Mouse (Mus musculus) embryonic facial prominence, embryonic 15.5 days (tissue): ENCODE data around the gene Acsbg1. TPM values are rescaled to one million over a fixed set of nuclear protein-coding genes. Genes with fewer than 3 reads are reported as not detected.
A peak's percentile ranks its signal among the peaks of the same experiment; 100 is the strongest.

Experiments
- ATAC-seq: fragments of 200-750 bp; cut with Nextera tagmentation; 2 replicates; pipeline ENCODE4 v1.8.0; 2017; ENCODE audit warnings: low read depth, moderate TSS enrichment; ENCODE audit not compliant: insufficient number of reproducible peaks, low FRiP score, low TSS enrichment
- H3K27ac ChIP-seq: fragments of 300-500 bp; sonication (generic); replicated peaks from 2 replicates; pipeline ENCODE4 v1.5.1; 2015; ENCODE audit warnings: mild to moderate bottlenecking, inconsistent platforms
- H3K27me3 ChIP-seq: fragments of 300-500 bp; sonication (generic); 2 replicates; pipeline ENCODE4 v1.6.1; 2015; ENCODE audit warnings: inconsistent platforms
- H3K36me3 ChIP-seq: fragments of 300-500 bp; sonication (generic); 2 replicates; pipeline ENCODE4 v1.6.1; 2015; ENCODE audit warnings: mild to moderate bottlenecking, inconsistent platforms
- H3K4me1 ChIP-seq: fragments of 300-500 bp; sonication (generic); 2 replicates; pipeline ENCODE4 v1.6.1; 2015; ENCODE audit warnings: inconsistent platforms
- H3K4me2 ChIP-seq: fragments of 300-500 bp; sonication (generic); replicated peaks from 2 replicates; pipeline ENCODE4 v1.6.1; 2015; ENCODE audit warnings: mild to moderate bottlenecking, inconsistent platforms
- H3K4me3 ChIP-seq: fragments of 300-500 bp; sonication (generic); replicated peaks from 2 replicates; pipeline ENCODE4 v1.5.1; 2015; ENCODE audit warnings: mild to moderate bottlenecking, inconsistent platforms
- H3K9ac ChIP-seq: fragments of 300-500 bp; sonication (generic); 2 replicates; pipeline ENCODE4 v1.6.1; 2015; ENCODE audit warnings: inconsistent platforms
- H3K9me3 ChIP-seq: fragments of 300-500 bp; sonication (generic); replicated peaks from 2 replicates; pipeline ENCODE4 v1.6.1; 2016; ENCODE audit warnings: inconsistent platforms
- WGBS: fragments of 180-500 bp; shearing (Covaris S2); methylation state at CpG from one replicate; pipeline ENCODE4 v1.1.7; 2015; 5-methylcytosine and 5-hydroxymethylcytosine counted together
- polyA plus RNA-seq: library from polyadenylated mRNA; unstranded; fragments of >200 nt; fragmentation: Nextera tagmentation; extraction: Ambion mirVana; gene quantifications from 2 replicates; pipeline ENCODE4 v1.2.1, GENCODE M21; 2015

Gene Acsbg1
- polyA plus RNA-seq, 1 experiment from 2014 or later = 9.0 TPM

DNA sequence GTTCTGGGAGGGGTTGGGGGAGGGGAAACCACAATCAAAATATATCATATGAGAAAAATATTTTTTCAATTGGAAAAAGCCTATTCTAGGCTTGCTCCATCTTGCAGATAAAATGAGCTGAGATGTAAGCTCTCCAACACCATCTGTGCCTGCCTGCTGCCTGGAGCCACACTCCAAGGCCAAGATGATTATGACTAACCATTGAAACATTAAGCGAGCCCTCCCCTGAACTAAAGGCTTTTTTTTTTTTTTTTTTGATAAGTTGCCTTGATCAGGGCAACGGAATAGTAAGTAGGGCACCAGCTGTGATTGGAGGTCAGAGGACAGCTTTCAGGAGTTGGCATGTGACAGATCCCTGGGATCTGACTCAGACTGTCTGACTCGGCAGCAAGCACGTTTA is 6.8 kb upstream of the Acsbg1 start:
- no peaks in the 10 kb centered on the region for H3K36me3 ChIP-seq
- 60% methylated on average over 4 of the region's 4 CpGs for WGBS

GRCm38 (mm10) chr9:54666116-54666515 is 4.4 kb upstream of the Acsbg1 start:
- H3K9me3 ChIP-seq = no peaks in the 10 kb centered on the region
- no peak overlapping the region for H3K9ac ChIP-seq
- H3K36me3 ChIP-seq = no peaks in the 10 kb centered on the region
- H3K4me3 ChIP-seq = no peak overlapping the region
- WGBS = 96% methylated on average over 3 of the region's 3 CpGs
- H3K4me2 ChIP-seq = no peak overlapping the region
- ATAC-seq = no peak
- H3K27ac ChIP-seq = no peak overlapping the region
- H3K4me1 ChIP-seq = peaks cover 9% of the 10 kb centered on the region; the same call in 1 of the 2 replicates
- H3K27me3 ChIP-seq = no peaks in the 10 kb centered on the region

More for the DNA sequence above, 6.8 kb upstream of the Acsbg1 start:
- H3K4me1 ChIP-seq = no peaks in the 10 kb centered on the region
- no peak overlapping the region for H3K9ac ChIP-seq
- no peaks in the 10 kb centered on the region for H3K27me3 ChIP-seq
- H3K9me3 ChIP-seq = no peaks in the 10 kb centered on the region
- no peak overlapping the region for H3K27ac ChIP-seq
- no peak overlapping the region for H3K4me3 ChIP-seq
- no peak overlapping the region for H3K4me2 ChIP-seq
- no peak for ATAC-seq

GRCm38 (mm10) chr9:54664358-54664757 is 2.7 kb upstream of the Acsbg1 start:
- no peak for ATAC-seq
- Histone ChIP-seq H3K27ac (no peak overlapping the region), H3K9me3 (no peaks in the 10 kb centered on the region), H3K36me3 (no peaks in the 10 kb centered on the region), H3K9ac (no peak overlapping the region), H3K4me3 (no peak overlapping the region), H3K27me3 (no peaks in the 10 kb centered on the region), H3K4me1 (peaks cover 9% of the 10 kb centered on the region; the same call in 1 of the 2 replicates), H3K4me2 (no peak overlapping the region)
- WGBS = 72% methylated on average over 9 of the region's 9 CpGs

DNA sequence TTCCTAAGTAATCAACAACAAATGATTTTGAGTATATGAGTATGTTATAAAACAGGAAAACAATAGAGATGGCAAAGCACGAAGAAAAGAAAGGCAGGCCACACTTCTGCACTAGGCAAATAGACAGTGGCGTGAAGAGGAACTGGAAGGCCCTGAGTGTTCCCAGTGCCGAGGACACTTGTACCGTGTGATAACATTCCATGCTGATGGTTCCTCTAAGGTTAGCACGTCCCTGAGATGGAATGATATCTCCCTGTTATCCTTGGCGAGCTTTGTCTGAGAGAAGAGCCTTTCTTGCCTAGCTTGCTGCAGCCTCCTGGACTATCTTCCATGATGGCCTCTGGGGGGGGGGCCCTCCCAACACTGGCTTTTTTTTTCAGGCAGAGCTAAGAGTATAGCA is 2.9 kb downstream of the Acsbg1 start:
- H3K9ac ChIP-seq = no peak overlapping the region
- no peak overlapping the region for H3K4me3 ChIP-seq
- no peak overlapping the region for H3K4me2 ChIP-seq
- H3K27me3 ChIP-seq = no peaks in the 10 kb centered on the region
- ATAC-seq = no peak
- H3K36me3 ChIP-seq = no peaks in the 10 kb centered on the region
- H3K9me3 ChIP-seq = no peaks in the 10 kb centered on the region
- 85% methylated on average over 6 of the region's 6 CpGs for WGBS
- no peak overlapping the region for H3K27ac ChIP-seq
- peaks cover 9% of the 10 kb centered on the region; the same call in 1 of the 2 replicates for H3K4me1 ChIP-seq

GRCm38 (mm10) chr9:54656402-54656801 is 5.3 kb downstream of the Acsbg1 start:
- Histone ChIP-seq H3K9ac (no peak overlapping the region), H3K9me3 (no peaks in the 10 kb centered on the region), H3K4me3 (no peak overlapping the region), H3K27ac (no peak overlapping the region), H3K36me3 (no peaks in the 10 kb centered on the region), H3K4me1 (peaks cover 1% of the 10 kb centered on the region; the same call in 1 of the 2 replicates), H3K4me2 (no peak overlapping the region), H3K27me3 (no peaks in the 10 kb centered on the region)
- no peak for ATAC-seq
- whole genome bisulfite sequencing = 80% methylated on average over 6 of the region's 6 CpGs

DNA sequence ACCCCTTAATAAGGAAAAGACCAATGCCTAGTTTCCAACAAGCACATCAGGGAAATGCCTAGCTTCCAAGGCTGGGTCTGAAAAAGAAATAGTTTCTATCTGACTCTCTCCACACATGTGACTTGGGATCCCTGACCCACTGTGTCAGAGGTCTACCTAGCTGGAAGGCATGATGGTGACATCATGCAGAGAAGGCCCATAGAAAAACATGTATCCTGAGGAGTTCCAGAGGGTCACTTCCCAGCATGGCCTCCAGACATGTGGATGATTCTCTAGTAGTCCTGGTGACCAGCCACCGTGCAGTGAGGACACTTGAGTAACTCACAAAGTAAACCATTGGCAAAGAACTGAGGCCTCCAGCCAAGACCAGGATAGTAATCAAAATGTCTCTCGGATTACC is 5.8 kb downstream of the Acsbg1 start:
- no peak overlapping the region for H3K9ac ChIP-seq
- no peak overlapping the region for H3K27ac ChIP-seq
- no peaks in the 10 kb centered on the region for H3K27me3 ChIP-seq
- no peaks in the 10 kb centered on the region for H3K36me3 ChIP-seq
- WGBS = 72% methylated on average over 2 of the region's 2 CpGs
- H3K4me1 ChIP-seq = no peaks in the 10 kb centered on the region
- H3K4me2 ChIP-seq = no peak overlapping the region
- no peak for ATAC-seq
- H3K4me3 ChIP-seq = no peak overlapping the region
- H3K9me3 ChIP-seq = no peaks in the 10 kb centered on the region

- H3K27me3 ChIP-seq = no peaks in the 10 kb centered on the region
- H3K36me3 ChIP-seq = no peaks in the 10 kb centered on the region
- no peak overlapping the region for H3K4me2 ChIP-seq
- WGBS = 86% methylated on average over 2 of the region's 2 CpGs
- H3K4me3 ChIP-seq = no peak overlapping the region
- H3K9ac ChIP-seq = no peak overlapping the region
- no peaks in the 10 kb centered on the region for H3K9me3 ChIP-seq
- no peaks in the 10 kb centered on the region for H3K4me1 ChIP-seq
- no peak for ATAC-seq
- no peak overlapping the region for H3K27ac ChIP-seq
These were observed 8.9 kb downstream of the Acsbg1 start for GRCm38 (mm10) chr9:54652778-54653177.

GRCm38 (mm10) chr9:54649360-54649759 is 12.3 kb downstream of the Acsbg1 start:
- Histone ChIP-seq H3K36me3 (no peaks in the 10 kb centered on the region), H3K9me3 (no peaks in the 10 kb centered on the region), H3K9ac (no peak overlapping the region), H3K4me1 (no peaks in the 10 kb centered on the region), H3K4me2 (no peak overlapping the region), H3K4me3 (no peak overlapping the region), H3K27ac (no peak overlapping the region), H3K27me3 (no peaks in the 10 kb centered on the region)
- 72% methylated on average over 1 of the region's 1 CpGs for WGBS
- no peak for ATAC-seq

DNA sequence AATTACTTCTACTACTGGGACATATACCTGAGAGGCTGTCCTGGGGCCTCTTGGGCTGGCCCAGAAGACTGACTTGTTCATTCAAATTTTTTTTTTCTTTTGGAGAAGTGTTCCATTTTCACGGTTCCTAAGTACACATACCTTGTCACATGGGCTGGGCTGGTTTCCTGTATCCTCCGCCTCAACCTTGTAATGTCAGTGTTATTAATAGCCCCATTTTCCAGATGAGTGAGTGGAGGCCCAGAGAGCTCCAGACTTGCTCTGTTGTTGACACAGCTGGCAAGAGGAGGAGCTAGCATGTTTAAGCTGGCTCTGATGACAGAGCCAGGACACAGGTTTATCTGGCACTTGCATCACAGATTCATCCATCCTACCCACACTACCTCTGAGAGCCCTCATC is 14.2 kb downstream of the Acsbg1 start:
- H3K4me2 ChIP-seq = no peak overlapping the region
- 59% methylated on average over 2 of the region's 2 CpGs for WGBS
- no peak overlapping the region for H3K27ac ChIP-seq
- H3K9ac ChIP-seq = no peak overlapping the region
- no peak for ATAC-seq
- no peaks in the 10 kb centered on the region for H3K9me3 ChIP-seq
- H3K4me1 ChIP-seq = 0 out of 2 replicates have a peak, but pooled peaks cover 4% of the 10 kb centered on the region
- H3K4me3 ChIP-seq = no peak overlapping the region
- H3K36me3 ChIP-seq = no peaks in the 10 kb centered on the region
- H3K27me3 ChIP-seq = no peaks in the 10 kb centered on the region

- Histone ChIP-seq H3K36me3 (no peaks in the 10 kb centered on the region), H3K4me2 (no peak overlapping the region)
- ATAC-seq = no peak
These were observed 15.4 kb downstream of the Acsbg1 start for GRCm38 (mm10) chr9:54646252-54646651.

GRCm38 (mm10) chr9:54645530-54645929 is 16.1 kb downstream of the Acsbg1 start:
- 0 out of 2 replicates have a peak, but pooled peaks cover 4% of the 10 kb centered on the region for H3K4me1 ChIP-seq
- H3K36me3 ChIP-seq = no peaks in the 10 kb centered on the region
- no peak for ATAC-seq
- H3K9me3 ChIP-seq = no peaks in the 10 kb centered on the region
- H3K9ac ChIP-seq = no peak overlapping the region
- H3K4me2 ChIP-seq = no peak overlapping the region
- H3K4me3 ChIP-seq = no peak overlapping the region
- 84% methylated on average over 6 of the region's 6 CpGs for WGBS
- H3K27me3 ChIP-seq = no peaks in the 10 kb centered on the region
- H3K27ac ChIP-seq = no peak overlapping the region

More at GRCm38 (mm10) chr9:54646252-54646651, 15.4 kb downstream of the Acsbg1 start:
- WGBS = 69% methylated on average over 9 of the region's 9 CpGs
- Histone ChIP-seq H3K27me3 (no peaks in the 10 kb centered on the region), H3K27ac (no peak overlapping the region), H3K4me1 (0 out of 2 replicates have a peak, but pooled peaks cover 4% of the 10 kb centered on the region), H3K4me3 (no peak overlapping the region), H3K9me3 (no peaks in the 10 kb centered on the region), H3K9ac (no peak overlapping the region)

- Histone ChIP-seq H3K27me3 (no peaks in the 10 kb centered on the region), H3K4me1 (0 out of 2 replicates have a peak, but pooled peaks cover 4% of the 10 kb centered on the region), H3K4me3 (no peak overlapping the region), H3K4me2 (no peak overlapping the region), H3K9ac (no peak overlapping the region), H3K9me3 (no peaks in the 10 kb centered on the region), H3K36me3 (no peaks in the 10 kb centered on the region), H3K27ac (no peak overlapping the region)
- peak; percentile 52; the same call in 1 of the 2 replicates for ATAC-seq
- 73% methylated on average over 7 of the region's 7 CpGs for WGBS
These were observed 18.5 kb downstream of the Acsbg1 start for GRCm38 (mm10) chr9:54643179-54643578.
